Mouse (Mus musculus) MEL (cell line): Measurements from ENCODE around the gene Rtn1. TPM values are rescaled to one million over a fixed set of nuclear protein-coding genes. Genes with fewer than 3 reads are reported as not detected.

Experiments
- DNase-seq: peaks from one replicate; pipeline ENCODE4 v3.0.0; 2011; ENCODE audit warnings: low read depth, low spot score
- H3K27ac ChIP-seq: 2 replicates; pipeline ENCODE4 v1.5.1; 2012; ENCODE audit warnings: low read depth, mild to moderate bottlenecking, control low read depth, low read length, moderate library complexity; ENCODE audit not compliant: control insufficient read depth
- H3K27me3 ChIP-seq, 2 experiments: fragments of 150-350 bp in 1 of 2; sonication (generic) in 1 of 2; 2 replicates each; pipeline ENCODE4 v1.6.1; 2012; ENCODE audit warnings: low read length in 2 of 2, mild to moderate bottlenecking in 2 of 2, improper control_type of control experiment in 1 of 2, moderate library complexity in 1 of 2; ENCODE audit not compliant: insufficient read depth in 2 of 2, control insufficient read depth in 1 of 2
- H3K36me3 ChIP-seq, 2 experiments: 2 replicates each; pipeline ENCODE4 v1.6.1; 2012 to 2014; ENCODE audit warnings: low read length in 2 of 2, improper control_type of control experiment in 1 of 2, inconsistent platforms in 1 of 2, mild to moderate bottlenecking in 1 of 2; ENCODE audit not compliant: insufficient read depth in 2 of 2, control insufficient read depth in 1 of 2
- H3K4me1 ChIP-seq, 2 experiments: fragments of 150-350 bp in 1 of 2; sonication (generic) in 1 of 2; 2 replicates each; pipeline ENCODE4 v1.6.1; 2012; ENCODE audit warnings: low read length in 2 of 2, improper control_type of control experiment in 1 of 2, mild to moderate bottlenecking in 1 of 2; ENCODE audit not compliant: insufficient read depth in 2 of 2, control insufficient read depth in 1 of 2
- H3K4me3 ChIP-seq, 2 experiments: fragments of 150-350 bp in 1 of 2; sonication (generic) in 1 of 2; 2 replicates each; pipeline ENCODE4 v1.5.1; 2012; ENCODE audit warnings: low read depth in 2 of 2, low read length in 2 of 2, mild to moderate bottlenecking in 2 of 2, moderate library complexity in 2 of 2, control low read depth in 1 of 2, improper control_type of control experiment in 1 of 2; ENCODE audit not compliant: control insufficient read depth in 1 of 2, insufficient read depth in 1 of 2
- H3K79me2 ChIP-seq: 2 replicates; pipeline ENCODE4 v1.6.1; 2012; ENCODE audit warnings: mild to moderate bottlenecking, low read length, moderate library complexity; ENCODE audit not compliant: control insufficient read depth, poor library complexity, insufficient read depth
- H3K9ac ChIP-seq: 2 replicates; pipeline ENCODE4 v1.6.1; 2012; ENCODE audit warnings: low read depth, mild to moderate bottlenecking, control low read depth, low read length, moderate library complexity; ENCODE audit not compliant: control insufficient read depth, poor library complexity, severe bottlenecking
- H3K9me3 ChIP-seq: fragments of 150-350 bp; sonication (generic); replicated peaks from 2 replicates; pipeline ENCODE4 v1.6.1; 2012; ENCODE audit warnings: mild to moderate bottlenecking, low read length, improper control_type of control experiment, moderate library complexity; ENCODE audit not compliant: insufficient read depth
- BHLHE40 ChIP-seq: IDR thresholded peaks from 2 replicates; pipeline ENCODE4 v1.6.1; 2012; ENCODE audit warnings: low read depth, mild to moderate bottlenecking, inconsistent platforms, low read length, improper control_type of control experiment, borderline replicate concordance
- E2F4 ChIP-seq: IDR thresholded peaks from 2 replicates; pipeline ENCODE4 v1.6.1; 2011; ENCODE audit warnings: low read depth, low read length, improper control_type of control experiment, borderline replicate concordance
- ELF1 ChIP-seq: IDR thresholded peaks from 2 replicates; pipeline ENCODE4 v1.6.1; 2014; ENCODE audit warnings: low read depth, mild to moderate bottlenecking, inconsistent platforms, low read length, improper control_type of control experiment, moderate library complexity
- EP300 ChIP-seq, 2 experiments: IDR thresholded peaks; 2 replicates each; pipeline ENCODE4 v1.6.1; 2011; ENCODE audit warnings: improper control_type of control experiment in 2 of 2, low read length in 2 of 2, low read depth in 1 of 2, mild to moderate bottlenecking in 1 of 2
- ETS1 ChIP-seq: IDR thresholded peaks from 2 replicates; pipeline ENCODE4 v1.6.1; 2012; ENCODE audit warnings: low read depth, mild to moderate bottlenecking, inconsistent platforms, low read length, improper control_type of control experiment, moderate library complexity
- GATA1 ChIP-seq: IDR thresholded peaks from 2 replicates; pipeline ENCODE4 v1.6.1; 2011; ENCODE audit warnings: low read depth, low read length, improper control_type of control experiment
- HCFC1 ChIP-seq: IDR thresholded peaks from 2 replicates; pipeline ENCODE4 v1.6.1; 2012; ENCODE audit warnings: low read depth, mild to moderate bottlenecking, inconsistent platforms, low read length, improper control_type of control experiment, moderate library complexity
- JUND ChIP-seq: IDR thresholded peaks from 2 replicates; pipeline ENCODE4 v1.6.1; 2011; ENCODE audit warnings: low read depth, mild to moderate bottlenecking, improper control_type of control experiment, low read length
- KAT2A ChIP-seq: conservative IDR thresholded peaks from 2 replicates; pipeline ENCODE4 v1.6.1; 2012; ENCODE audit warnings: low read depth, low read length, improper control_type of control experiment, inconsistent platforms
- MAFK ChIP-seq: IDR thresholded peaks from 2 replicates; pipeline ENCODE4 v1.6.1; 2011; ENCODE audit warnings: low read depth, mild to moderate bottlenecking, low read length, improper control_type of control experiment, borderline replicate concordance
- MXI1 ChIP-seq: IDR thresholded peaks from 2 replicates; pipeline ENCODE4 v1.6.1; 2011; ENCODE audit warnings: mild to moderate bottlenecking, low read depth, low read length, improper control_type of control experiment
- MYB ChIP-seq: IDR thresholded peaks from 2 replicates; pipeline ENCODE4 v1.6.1; 2011; ENCODE audit warnings: mild to moderate bottlenecking, low read depth, low read length, improper control_type of control experiment
- MYC ChIP-seq: IDR thresholded peaks from 2 replicates; pipeline ENCODE4 v1.6.1; 2011; ENCODE audit warnings: low read depth, mild to moderate bottlenecking, low read length, improper control_type of control experiment, moderate library complexity
- NELFE ChIP-seq: IDR thresholded peaks from 2 replicates; pipeline ENCODE4 v1.6.1; 2011; ENCODE audit warnings: low read depth, low read length, improper control_type of control experiment
- POLR2A ChIP-seq, 2 experiments: IDR thresholded peaks; 2 replicates each; pipeline ENCODE4 v1.6.1; 2011 to 2012; ENCODE audit warnings: low read length in 2 of 2, mild to moderate bottlenecking in 2 of 2, control low read depth in 1 of 2, improper control_type of control experiment in 1 of 2, low read depth in 1 of 2, moderate library complexity in 1 of 2; ENCODE audit not compliant: control insufficient read depth in 1 of 2, insufficient read depth in 1 of 2, poor library complexity in 1 of 2
- POLR2AphosphoS2 ChIP-seq: IDR thresholded peaks from 2 replicates; pipeline ENCODE4 v1.6.1; 2011; ENCODE audit warnings: low read length, improper control_type of control experiment
- RAD21 ChIP-seq: IDR thresholded peaks from 2 replicates; pipeline ENCODE4 v1.6.1; 2011; ENCODE audit warnings: mild to moderate bottlenecking, low read depth, low read length, improper control_type of control experiment
- RCOR1 ChIP-seq: IDR thresholded peaks from 2 replicates; pipeline ENCODE4 v1.6.1; 2012; ENCODE audit warnings: low read depth, mild to moderate bottlenecking, inconsistent platforms, low read length, improper control_type of control experiment
- SIN3A ChIP-seq: IDR thresholded peaks from 2 replicates; pipeline ENCODE4 v1.6.1; 2012; ENCODE audit warnings: low read length, improper control_type of control experiment, inconsistent platforms
- SMC3 ChIP-seq: IDR thresholded peaks from 2 replicates; pipeline ENCODE4 v1.6.1; 2011; ENCODE audit warnings: low read depth, low read length, improper control_type of control experiment
- TCF12 ChIP-seq: IDR thresholded peaks from 2 replicates; pipeline ENCODE4 v1.6.1; 2014; ENCODE audit warnings: low read depth, mild to moderate bottlenecking, inconsistent platforms, low read length, improper control_type of control experiment, moderate library complexity
- UBTF ChIP-seq: IDR thresholded peaks from 2 replicates; pipeline ENCODE4 v1.6.1; 2012; ENCODE audit warnings: low read depth, mild to moderate bottlenecking, inconsistent platforms, low read length, improper control_type of control experiment, moderate library complexity, borderline replicate concordance; ENCODE audit not compliant: insufficient read depth
- USF2 ChIP-seq, 2 experiments: IDR thresholded peaks; 2 replicates each; pipeline ENCODE4 v1.6.1; 2011 to 2012; ENCODE audit warnings: improper control_type of control experiment in 2 of 2, low read length in 2 of 2, borderline replicate concordance in 1 of 2, inconsistent platforms in 1 of 2, low read depth in 1 of 2, mild to moderate bottlenecking in 1 of 2; ENCODE audit not compliant: insufficient read depth in 1 of 2
- ZC3H11A ChIP-seq: IDR thresholded peaks from 2 replicates; pipeline ENCODE4 v1.6.1; 2012; ENCODE audit warnings: low read depth, mild to moderate bottlenecking, inconsistent platforms, low read length, improper control_type of control experiment
- ZKSCAN1 ChIP-seq: IDR thresholded peaks from 2 replicates; pipeline ENCODE4 v1.6.1; 2012; ENCODE audit warnings: low read depth, mild to moderate bottlenecking, inconsistent platforms, low read length, improper control_type of control experiment, moderate library complexity
- polyA plus RNA-seq, 2 experiments: library from polyadenylated mRNA; stranded (reverse) in 1 of 2; unstranded in 1 of 2; fragments of >175 nt in 1 of 2; fragments of >200 nt in 1 of 2; gene quantifications; 2 replicates each; pipeline versions ENCODE4 v1.2.1 to v1.2.4; 2012; ENCODE audit warnings: low replicate concordance in 2 of 2, low read depth in 1 of 2; ENCODE audit not compliant: insufficient read length in 2 of 2, insufficient read depth in 1 of 2, missing spikeins in 1 of 2
- total RNA-seq: library from RNA; depleted of rRNA; stranded (reverse); fragments of 300-350 nt; gene quantifications from 2 replicates; pipeline ENCODE4 v1.2.3, GENCODE M21; 2012

The Rtn1 gene
- total and polyA plus RNA-seq, 3 experiments = not detected

DNA sequence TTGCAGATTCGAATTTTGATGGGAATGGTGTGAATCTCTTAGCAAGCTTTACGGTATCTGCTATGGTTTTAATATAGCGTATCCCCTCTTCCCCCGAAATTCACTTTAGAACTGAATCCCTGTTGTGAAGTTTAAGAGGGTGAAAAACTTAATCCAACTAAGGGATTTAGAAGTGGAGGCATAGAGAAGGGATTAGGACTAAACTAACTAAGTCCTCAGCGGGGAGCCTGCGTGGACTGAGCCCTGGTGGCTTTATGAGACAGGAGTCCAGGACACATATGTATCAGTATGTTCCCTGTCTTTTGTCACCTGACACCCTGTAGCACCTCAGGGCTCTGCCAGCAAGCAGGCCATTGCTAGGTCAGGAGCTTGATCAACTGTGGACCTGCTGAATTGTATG, 181.1 kb downstream of the Rtn1 start:
- H3K79me2 ChIP-seq = no peaks in the 10 kb centered on the region
- H3K9me3 ChIP-seq = no peaks in the 10 kb centered on the region
- no peaks in the 10 kb centered on the region; a peak in 1 of 4 replicates for H3K27me3 ChIP-seq
- H3K4me1 ChIP-seq = no peaks in the 10 kb centered on the region
- DNase-seq = no peak
- no peak overlapping the region for H3K4me3 ChIP-seq
- H3K27ac ChIP-seq = no peak overlapping the region
- TF ChIP-seq SIN3A (no peak), BHLHE40 (no peak), RAD21 (no peak), EP300 (IDR thresholded peaks at IDR 0.05; ENCODE audit: low read depth in 1 of 2, low read length in 2 of 2) (no peak), NELFE (no peak), HCFC1 (no peak), GATA1 (no peak), UBTF (no peak)
- H3K9ac ChIP-seq = no peak overlapping the region
- H3K36me3 ChIP-seq = no peaks in the 10 kb centered on the region

DNA sequence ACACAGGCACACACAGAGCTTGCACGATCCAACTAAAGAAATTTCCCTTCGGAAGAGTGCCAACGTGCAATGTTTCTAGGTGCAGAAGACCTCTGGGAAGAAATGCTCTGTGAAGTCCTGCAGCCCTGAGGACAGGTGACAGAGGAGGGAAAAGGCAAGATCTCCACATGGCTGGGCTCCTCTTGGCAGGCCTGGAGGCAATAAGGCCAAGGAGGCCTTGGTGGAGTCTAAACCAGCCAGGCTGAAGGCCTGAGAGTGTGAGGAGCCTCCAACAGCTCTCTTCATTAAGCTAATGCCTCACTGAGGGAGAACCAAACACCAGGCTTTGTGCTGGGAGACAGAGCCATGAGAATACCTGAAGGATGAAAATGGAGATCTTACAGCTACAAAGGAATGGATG, 183.5 kb downstream of the Rtn1 start:
- H3K4me3 ChIP-seq = no peak overlapping the region
- DNase-seq = no peak
- H3K9ac ChIP-seq = no peak overlapping the region
- no peaks in the 10 kb centered on the region for H3K79me2 ChIP-seq
- no peak overlapping the region for H3K27ac ChIP-seq
- TF ChIP-seq MAFK = no peak
- TF ChIP-seq ZKSCAN1 = no peak
- TF ChIP-seq MYC = no peak
- no peak for TF ChIP-seq NELFE
- no peak for TF ChIP-seq SMC3
- TF ChIP-seq ZC3H11A = no peak
- no peak for TF ChIP-seq JUND
- no peak for TF ChIP-seq RAD21
- no peak for TF ChIP-seq KAT2A
- no peak for TF ChIP-seq UBTF
- TF ChIP-seq MXI1 = no peak
- no peak for TF ChIP-seq POLR2A (IDR thresholded peaks at IDR 0.05; ENCODE audit: control insufficient read depth in 1 of 2, insufficient read depth in 1 of 2, low read depth in 1 of 2, low read length in 2 of 2, poor library complexity in 1 of 2)
- no peak for TF ChIP-seq MYB
- TF ChIP-seq RCOR1 = no peak
- no peak for TF ChIP-seq POLR2AphosphoS2
- no peak for TF ChIP-seq E2F4
- TF ChIP-seq TCF12 = no peak
- TF ChIP-seq ETS1 = no peak
- TF ChIP-seq ELF1 = no peak
- TF ChIP-seq USF2 (IDR thresholded peaks at IDR 0.05; ENCODE audit: borderline replicate concordance in 1 of 2, insufficient read depth in 1 of 2, low read depth in 1 of 2, low read length in 2 of 2) = no peak
- H3K36me3 ChIP-seq = no peaks in the 10 kb centered on the region
- H3K27me3 ChIP-seq = no peaks in the 10 kb centered on the region; a peak in 1 of 4 replicates
- H3K4me1 ChIP-seq = no peaks in the 10 kb centered on the region
- H3K9me3 ChIP-seq = no peaks in the 10 kb centered on the region
